Mouse (Mus musculus) frontal cortex, postnatal 14 days (tissue): ENCODE data around the gene Zfp61.
"Not testable (repeated sequence)": the region's sequence is repeated elsewhere in the genome, so short reads cannot be mapped to it uniquely, and the experiment has no call there.

Experiments
- DNase-seq, 2 experiments: peaks; one replicate each; pipeline ENCODE4 v3.0.0; 2022; ENCODE audit warnings: low spot score in 2 of 2

The Zfp61 gene

GRCm38 (mm10) chr7:24297361-24298095, 3.5 kb downstream of the Zfp61 start:
- no peak for DNase-seq

- DNase-seq: no peak
These were observed 4.6 kb downstream of the Zfp61 start for GRCm38 (mm10) chr7:24296386-24296785.

- DNase-seq: no peak
These were observed 5.7 kb downstream of the Zfp61 start for GRCm38 (mm10) chr7:24295376-24295775.

GRCm38 (mm10) chr7:24294763-24295162, 6.3 kb downstream of the Zfp61 start:
- no peak for DNase-seq

GRCm38 (mm10) chr7:24293061-24293851, 7.8 kb downstream of the Zfp61 start:
- no peak for DNase-seq

GRCm38 (mm10) chr7:24291387-24292090, 9.5 kb downstream of the Zfp61 start:
- DNase-seq: no peak

GRCm38 (mm10) chr7:24290106-24290693, 10.8 kb downstream of the Zfp61 start:
- no peak for DNase-seq

- DNase-seq: no peak
These were observed 12.5 kb downstream of the Zfp61 start for GRCm38 (mm10) chr7:24288512-24288911.

GRCm38 (mm10) chr7:24287670-24288069, 13.4 kb downstream of the Zfp61 start:
- no peak for DNase-seq

GRCm38 (mm10) chr7:24286916-24287315, 14.1 kb downstream of the Zfp61 start:
- no peak for DNase-seq

GRCm38 (mm10) chr7:24286090-24286489, 14.9 kb downstream of the Zfp61 start:
- no peak for DNase-seq

- DNase-seq: no peak
These were observed 20.2 kb downstream of the Zfp61 start for GRCm38 (mm10) chr7:24280858-24281145.

- no peak for DNase-seq
These were observed 20.8 kb downstream of the Zfp61 start for GRCm38 (mm10) chr7:24280031-24280857.

- DNase-seq: not testable (repeated sequence)
These were observed 22.3 kb downstream of the Zfp61 start for GRCm38 (mm10) chr7:24278771-24279170.

GRCm38 (mm10) chr7:24274456-24274855, 26.6 kb downstream of the Zfp61 start:
- no peak for DNase-seq

GRCm38 (mm10) chr7:24271191-24271590, 29.8 kb downstream of the Zfp61 start:
- DNase-seq: no peak

- peak; percentile 71 for DNase-seq
These were observed 30.8 kb downstream of the Zfp61 start, which contains the start of gene Zfp93 for GRCm38 (mm10) chr7:24270288-24270672. Gene Zfp93, plus strand, starts transcription at chr7:24270420.

GRCm38 (mm10) chr7:24269667-24270287, 31.3 kb downstream of the Zfp61 start:
- no peak for DNase-seq

GRCm38 (mm10) chr7:24269256-24269655, 31.8 kb downstream of the Zfp61 start:
- DNase-seq: no peak

GRCm38 (mm10) chr7:24268176-24269155, 32.6 kb downstream of the Zfp61 start:
- no peak for DNase-seq
